Comparison of ENCODE assay signal across 21 mouse cellular contexts in genomic region chr5:51876846-51877245, GRCm38 (mm10).
A peak's percentile ranks its signal among the peaks of the same experiment; 100 is the strongest.
DNase-seq lines count a peak whose midpoint lies in the region; ATAC-seq and TF ChIP-seq lines count a peak whose summit lies in the region.
"Had no signal": no experiment of that assay in that cellular context is flagged by ENCODE, and none has a peak within 500 bp of the region (broad histone marks: within the 10 kb centered on the region; RNA-seq: fewer than 3 reads in every experiment).

No protein-coding gene starts in this region.

- H3K9me3 ChIP-seq in liver, embryonic 12.5 days (replicated peaks): no peaks in the 10 kb centered on the region
- H3K9me3 ChIP-seq in liver, postnatal 0 days (ENCODE audit: low read length): no peaks in the 10 kb centered on the region
- H3K9me3 ChIP-seq in liver, embryonic 11.5 days (ENCODE audit: control insufficient read depth, low read length): no peaks in the 10 kb centered on the region

- no peak for TF ChIP-seq POLR2A in liver, adult 2 months (IDR thresholded peaks at IDR 0.05; ENCODE audit: extremely low read depth, insufficient read depth, low read length)

- no peak for TF ChIP-seq EP300 in liver, postnatal 0 days (IDR thresholded peaks at IDR 0.05; ENCODE audit: low read depth)

- H3K27me3 ChIP-seq in liver, adult 2 months (ENCODE audit: control insufficient read depth, insufficient read depth, low read length): no peaks in the 10 kb centered on the region
- no peaks in the 10 kb centered on the region for H3K27me3 ChIP-seq in liver, embryonic 12.5 days (replicated peaks)
- H3K27me3 ChIP-seq in liver, postnatal 0 days (ENCODE audit: insufficient read depth, low read length): no peaks in the 10 kb centered on the region
- H3K27me3 ChIP-seq in liver, embryonic 11.5 days (replicated peaks; ENCODE audit: control insufficient read depth, insufficient read depth, low read length): no peaks in the 10 kb centered on the region
- H3K27me3 ChIP-seq: CH12.LX, Patski had no signal

- H3K9ac ChIP-seq in liver, adult 2 months (ENCODE audit: low read depth, low read length): no peak overlapping the region
- H3K9ac ChIP-seq in liver, embryonic 12.5 days: no peak overlapping the region
- H3K9ac ChIP-seq in liver, postnatal 0 days (replicated peaks): no peak overlapping the region
- no peak overlapping the region for H3K9ac ChIP-seq in liver, embryonic 11.5 days (ENCODE audit: low read depth, low read length)

- H3K27ac ChIP-seq in liver, adult 2 months (replicated peaks; ENCODE audit: insufficient read depth, low read depth, low read length): no peak overlapping the region
- H3K27ac ChIP-seq in liver, embryonic 12.5 days: no peak overlapping the region
- H3K27ac ChIP-seq in liver, postnatal 0 days (ENCODE audit: low read depth): no peak overlapping the region
- no peak overlapping the region for H3K27ac ChIP-seq in liver, embryonic 11.5 days (ENCODE audit: low read depth, low read length)

- H3K4me1 ChIP-seq in liver, adult 2 months (ENCODE audit: control insufficient read depth, insufficient read depth, low read length): peaks cover 13% of the 10 kb centered on the region
- no peaks in the 10 kb centered on the region for H3K4me1 ChIP-seq in liver, embryonic 12.5 days
- no peaks in the 10 kb centered on the region for H3K4me1 ChIP-seq in liver, postnatal 0 days (ENCODE audit: insufficient read depth)
- H3K4me1 ChIP-seq in liver, embryonic 11.5 days (replicated peaks; ENCODE audit: control insufficient read depth, insufficient read depth, low read length): no peaks in the 10 kb centered on the region

- H3K79me2 ChIP-seq in liver, adult 2 months (ENCODE audit: control insufficient read depth, insufficient read depth, low read length): no peaks in the 10 kb centered on the region

- peak; percentile 56 for TF ChIP-seq CTCF in liver, adult 2 months (IDR thresholded peaks at IDR 0.05; ENCODE audit: low read depth, low read length)
- no peak for TF ChIP-seq CTCF in liver, postnatal 0 days (IDR thresholded peaks at IDR 0.05; ENCODE audit: low read depth)

- no peak overlapping the region for H3K4me3 ChIP-seq in liver, adult 2 months (ENCODE audit: insufficient read depth, low read depth, low read length)
- H3K4me3 ChIP-seq in liver, embryonic 12.5 days: no peak overlapping the region
- H3K4me3 ChIP-seq in liver, postnatal 0 days (ENCODE audit: low read depth, low read length): no peak overlapping the region
- no peak overlapping the region for H3K4me3 ChIP-seq in liver, embryonic 11.5 days (ENCODE audit: low read depth, low read length)

- no peak for ATAC-seq in liver, embryonic 12.5 days
- ATAC-seq in liver, postnatal 0 days: 0 out of 2 replicates have a peak, but pooled peaks have one; percentile 13
- no peak for ATAC-seq in liver, embryonic 11.5 days (replicated peaks; ENCODE audit: low FRiP score)
- ATAC-seq: activated CD4-positive, CD25-positive, alpha-beta regulatory T cell, adult 4 months; CD4-positive, CD25-positive, alpha-beta regulatory T cell, adult 4 months; Patski had no signal

- peak; percentile 64 for DNase-seq in heart, adult 11 months
- no peak for DNase-seq in heart, postnatal 4 days
- peak; percentile 87 for DNase-seq in liver, adult 2 months (ENCODE audit: extremely low read depth, low read depth, low spot score)
- peak; percentile 15 for DNase-seq in liver, postnatal 0 days
- no peak for DNase-seq in liver, embryonic 11.5 days (ENCODE audit: low spot score)
- DNase-seq: adrenal gland, adult 2 months; adrenal gland, adult 8-10 months; adrenal gland, postnatal 10 days; adrenal gland, postnatal 14 days; adrenal gland, postnatal 25 days; adrenal gland, postnatal 36 days; B cell, adult 2 months; cerebellum, adult 11 months; cerebellum, adult 11-12 months; cerebellum, adult 18-20 months had no signal

- WGBS in liver, adult 2 months: 13% methylated on average over 2 of the region's 2 CpGs
- 52% methylated on average over 2 of the region's 2 CpGs for WGBS in liver, embryonic 12.5 days (ENCODE audit: insufficient replicate concordance)
- 66% methylated on average over 2 of the region's 2 CpGs for WGBS in liver, postnatal 0 days (ENCODE audit: insufficient replicate concordance)
- 65% methylated on average over 2 of the region's 2 CpGs for WGBS in liver, embryonic 11.5 days

- H3K36me3 ChIP-seq in liver, adult 2 months (ENCODE audit: control insufficient read depth, insufficient read depth, low read length): no peaks in the 10 kb centered on the region
- no peaks in the 10 kb centered on the region for H3K36me3 ChIP-seq in liver, embryonic 12.5 days
- H3K36me3 ChIP-seq in liver, postnatal 0 days (replicated peaks; ENCODE audit: insufficient read depth, low read length): no peaks in the 10 kb centered on the region
- no peaks in the 10 kb centered on the region for H3K36me3 ChIP-seq in liver, embryonic 11.5 days (ENCODE audit: control insufficient read depth, insufficient read depth, low read length)
- H3K36me3 ChIP-seq: G1E had no signal

- H3K4me2 ChIP-seq in liver, embryonic 12.5 days: no peak overlapping the region
- no peak overlapping the region for H3K4me2 ChIP-seq in liver, postnatal 0 days (ENCODE audit: low read depth, low read length)
- no peak overlapping the region for H3K4me2 ChIP-seq in liver, embryonic 11.5 days

Comparison
In these comparisons a context has a peak if more than half of its experiments do, and no peak if none do; other contexts are left out.
1. DNase-seq: peak in heart, adult 11 months (single experiment), liver, adult 2 months (single experiment) and liver, postnatal 0 days (single experiment); none in heart, postnatal 4 days (single experiment) and liver, embryonic 11.5 days (single experiment).